Mouse (Mus musculus): ENCODE measurements around the gene Znrf2.

DNA sequence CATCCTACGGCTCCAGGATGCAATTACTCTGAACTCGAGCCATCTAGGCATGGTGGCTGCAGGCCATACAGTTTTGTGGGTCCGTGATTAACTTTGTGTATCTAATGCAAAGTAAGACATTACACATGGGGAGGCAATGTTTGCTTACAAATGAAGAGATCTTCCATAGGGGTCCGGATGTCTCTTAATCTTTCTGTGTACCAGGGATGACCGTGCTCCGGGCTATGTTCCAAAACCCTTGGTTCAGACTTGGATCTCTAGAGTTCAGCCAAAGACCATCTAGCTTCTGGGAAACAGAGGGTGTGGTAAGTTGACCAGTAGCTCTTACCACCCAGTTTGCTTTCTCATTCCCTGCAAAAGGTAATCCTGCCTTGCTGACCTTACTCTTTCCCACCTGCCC is 4.4 kb upstream of the Znrf2 start:
- TF ChIP-seq POLR2A (IDR thresholded peaks at IDR 0.05; ENCODE audit: low read depth, low read length) (no peak), GABPA (IDR thresholded peaks at IDR 0.05; ENCODE audit: insufficient replicate concordance, low read depth, low read length) (no peak), UBTF (IDR thresholded peaks at IDR 0.05; ENCODE audit: low read depth, low read length) (no peak), USF2 (conservative IDR thresholded peaks at IDR 0.05; ENCODE audit: low read depth, low read length) (no peak)

All from CH12.LX (cell line).